Mouse (Mus musculus): ENCODE results near the gene Zfp536. TPM values are rescaled to one million over a fixed set of nuclear protein-coding genes. Genes with fewer than 3 reads are reported as not detected.
A peak's percentile ranks its signal among the peaks of the same experiment; 100 is the strongest.

The Zfp536 gene
- total and polyA plus RNA-seq, 2 experiments from 2014 or later = 3.3 to 16.4 TPM

DNA sequence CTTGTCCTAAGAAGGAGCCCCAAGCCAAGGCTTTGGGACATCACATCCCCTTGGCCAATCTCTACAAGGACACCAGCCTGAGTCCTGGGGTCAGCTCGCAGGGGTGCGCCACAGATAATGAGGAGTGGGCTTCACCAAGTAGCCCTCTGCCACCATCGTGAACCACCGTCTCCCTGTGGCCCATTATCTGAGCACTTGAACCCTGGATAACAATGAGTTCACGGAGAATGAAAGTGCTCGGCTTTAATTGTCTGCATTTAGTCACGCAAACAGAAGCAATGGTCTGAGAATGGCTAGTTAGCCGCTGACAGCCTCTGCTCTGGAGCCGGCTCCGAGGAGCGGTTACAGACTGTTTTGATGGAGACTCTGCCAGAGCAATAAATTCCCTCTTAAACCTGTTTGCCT lies 84.3 kb downstream of the Zfp536 start:
- DNase-seq (ENCODE audit: low spot score) (no peak), ATAC-seq (ENCODE audit: insufficient read depth, low read depth) (no peak)
- Histone ChIP-seq H3K36me3 (replicated peaks; ENCODE audit: control insufficient read depth, insufficient read depth, low read length) (no peaks in the 10 kb centered on the region), H3K27ac (ENCODE audit: low read depth) (no peak overlapping the region), H3K4me2 (ENCODE audit: low read depth, low read length) (no peak overlapping the region), H3K27me3 (ENCODE audit: control insufficient read depth, insufficient read depth, low read length) (no peaks in the 10 kb centered on the region), H3K4me3 (ENCODE audit: low read depth, low read length) (no peak overlapping the region), H3K4me1 (ENCODE audit: control insufficient read depth, insufficient read depth) (no peaks in the 10 kb centered on the region), H3K9me3 (replicated peaks; ENCODE audit: control insufficient read depth, low read length) (no peaks in the 10 kb centered on the region), H3K9ac (replicated peaks; ENCODE audit: low read depth, low read length) (no peak overlapping the region)
- no peak for TF ChIP-seq EP300 (IDR thresholded peaks at IDR 0.05; ENCODE audit: low read depth)
- no peak for TF ChIP-seq CTCF (IDR thresholded peaks at IDR 0.05; ENCODE audit: low read depth)
- 46% methylated on average over 11 of the region's 11 CpGs for WGBS

DNA sequence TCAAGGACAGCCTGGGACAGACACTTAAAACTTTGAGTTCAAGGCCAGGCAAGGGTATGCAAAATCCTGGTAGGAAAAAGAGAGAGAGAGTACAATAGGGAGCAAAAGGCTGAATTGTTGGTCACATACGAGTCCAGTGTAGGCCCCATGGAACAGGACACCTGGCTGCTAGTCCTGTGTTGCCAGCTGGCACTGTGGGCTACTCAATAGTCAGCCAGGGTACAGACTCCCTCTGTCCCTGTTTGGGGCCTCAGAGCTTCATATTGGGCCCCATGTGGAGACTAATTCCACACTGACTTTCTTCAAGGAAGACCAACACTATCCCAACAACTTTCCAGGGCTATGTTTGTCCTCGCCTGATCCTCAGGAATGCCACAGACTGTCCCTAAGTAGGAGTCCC lies 87.1 kb downstream of the Zfp536 start:
- no peak for ATAC-seq (ENCODE audit: insufficient read depth, low read depth)
- peaks cover 5% of the 10 kb centered on the region; the same call in 1 of the 2 replicates for H3K4me1 ChIP-seq (ENCODE audit: control insufficient read depth, insufficient read depth)
- no peaks in the 10 kb centered on the region for H3K36me3 ChIP-seq (replicated peaks; ENCODE audit: control insufficient read depth, insufficient read depth, low read length)
- no peak overlapping the region for H3K4me2 ChIP-seq (ENCODE audit: low read depth, low read length)
- H3K27me3 ChIP-seq (ENCODE audit: control insufficient read depth, insufficient read depth, low read length) = no peaks in the 10 kb centered on the region
- 88% methylated on average over 2 of the region's 2 CpGs for WGBS
- TF ChIP-seq EP300 (IDR thresholded peaks at IDR 0.05; ENCODE audit: low read depth) = no peak
- no peak for TF ChIP-seq CTCF (IDR thresholded peaks at IDR 0.05; ENCODE audit: low read depth)
- H3K4me3 ChIP-seq (ENCODE audit: low read depth, low read length) = no peak overlapping the region
- DNase-seq (ENCODE audit: low spot score) = no peak
- no peak overlapping the region for H3K27ac ChIP-seq (ENCODE audit: low read depth)
- no peak overlapping the region for H3K9ac ChIP-seq (replicated peaks; ENCODE audit: low read depth, low read length)
- no peaks in the 10 kb centered on the region for H3K9me3 ChIP-seq (replicated peaks; ENCODE audit: control insufficient read depth, low read length)

DNA sequence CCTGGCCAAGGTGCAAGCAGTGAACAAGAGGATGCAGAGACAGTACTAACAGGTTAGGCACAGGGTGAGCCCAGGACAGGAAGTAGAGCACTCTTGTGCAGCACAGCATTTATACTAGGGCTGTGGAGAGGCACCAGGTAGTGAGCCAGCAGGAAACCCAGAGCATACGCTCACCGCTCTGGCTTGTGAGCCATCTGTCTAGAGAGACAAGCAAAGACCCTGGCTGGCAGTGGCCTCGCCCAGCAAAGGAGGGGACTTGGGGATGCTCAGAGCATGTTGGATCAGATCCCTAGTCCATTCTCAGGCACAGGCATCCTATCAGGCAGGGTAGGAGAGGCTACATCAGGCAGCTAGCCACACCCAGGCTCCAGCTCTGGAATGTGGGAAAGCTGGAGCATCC lies 88.2 kb downstream of the Zfp536 start:
- Histone ChIP-seq H3K9ac (replicated peaks; ENCODE audit: low read depth, low read length) (no peak overlapping the region), H3K4me3 (ENCODE audit: low read depth, low read length) (no peak overlapping the region), H3K9me3 (replicated peaks; ENCODE audit: control insufficient read depth, low read length) (no peaks in the 10 kb centered on the region), H3K4me1 (ENCODE audit: control insufficient read depth, insufficient read depth) (peaks cover 5% of the 10 kb centered on the region; the same call in 1 of the 2 replicates), H3K4me2 (ENCODE audit: low read depth, low read length) (no peak overlapping the region), H3K27ac (ENCODE audit: low read depth) (no peak overlapping the region), H3K36me3 (replicated peaks; ENCODE audit: control insufficient read depth, insufficient read depth, low read length) (no peaks in the 10 kb centered on the region), H3K27me3 (ENCODE audit: control insufficient read depth, insufficient read depth, low read length) (no peaks in the 10 kb centered on the region)
- TF ChIP-seq CTCF (IDR thresholded peaks at IDR 0.05; ENCODE audit: low read depth) (no peak), EP300 (IDR thresholded peaks at IDR 0.05; ENCODE audit: low read depth) (no peak)
- DNase-seq (ENCODE audit: low spot score) = no peak
- ATAC-seq (ENCODE audit: insufficient read depth, low read depth) = no peak
- WGBS = 90% methylated on average over 3 of the region's 3 CpGs

DNA sequence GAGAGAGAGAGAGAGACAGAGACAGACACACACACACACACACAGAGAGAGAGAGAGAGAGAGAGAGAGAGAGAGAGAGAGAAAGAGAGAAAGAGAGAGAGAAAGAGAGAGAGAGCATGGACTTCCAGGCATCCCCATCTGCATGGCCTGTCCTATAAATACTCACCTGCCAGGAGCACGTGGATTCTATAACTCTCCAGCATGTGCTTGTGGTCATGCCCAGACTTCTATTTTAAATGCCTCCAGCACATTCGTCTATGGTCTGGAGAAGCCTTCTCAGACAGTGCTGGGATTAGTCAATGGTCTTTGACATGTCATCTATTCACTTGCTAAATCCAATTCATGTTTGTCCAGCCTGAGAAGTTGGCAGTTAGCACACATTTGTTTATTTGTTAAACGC lies 92.1 kb downstream of the Zfp536 start:
- TF ChIP-seq EP300 (IDR thresholded peaks at IDR 0.05; ENCODE audit: low read depth) = no peak
- TF ChIP-seq CTCF (IDR thresholded peaks at IDR 0.05; ENCODE audit: low read depth) = no peak
- ATAC-seq (ENCODE audit: insufficient read depth, low read depth) = peak; percentile 86

DNA sequence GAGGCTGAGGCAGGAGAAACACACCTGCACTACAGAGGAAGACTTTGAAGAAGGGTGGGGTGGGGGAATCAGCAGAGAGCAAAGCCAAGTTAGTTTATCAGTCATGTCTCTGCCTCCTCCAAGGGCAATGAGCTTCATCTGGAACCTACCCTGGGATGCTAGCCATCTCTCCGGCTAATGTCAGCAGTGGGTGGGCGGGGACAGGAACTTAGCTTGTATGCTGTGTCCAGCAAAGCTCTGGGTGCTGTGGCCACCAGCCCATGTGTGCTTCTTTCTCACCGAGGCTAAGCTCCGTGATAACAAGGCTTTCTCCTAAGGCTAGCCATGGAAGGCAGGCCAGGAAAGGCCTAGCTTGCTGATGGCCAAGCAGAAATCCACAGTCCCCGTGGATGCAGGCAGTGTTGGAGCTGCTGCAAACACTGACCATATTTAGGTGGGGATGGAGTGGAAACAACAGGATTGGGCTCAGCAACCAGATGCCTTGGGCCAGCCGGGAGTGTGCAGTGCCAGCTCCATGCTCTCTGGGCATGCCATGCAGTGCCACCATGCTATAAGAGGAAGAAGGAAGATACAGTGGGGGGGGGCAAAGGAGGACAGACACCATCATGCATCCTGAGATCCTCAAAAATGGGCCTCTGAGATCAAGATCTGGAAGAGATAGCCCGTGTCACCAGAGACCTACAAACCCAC lies 109.6 kb downstream of the Zfp536 start:
- Histone ChIP-seq H3K9ac (replicated peaks; ENCODE audit: low read depth, low read length) (no peak overlapping the region), H3K27me3 (ENCODE audit: control insufficient read depth, insufficient read depth, low read length) (no peaks in the 10 kb centered on the region), H3K36me3 (replicated peaks; ENCODE audit: control insufficient read depth, insufficient read depth, low read length) (no peaks in the 10 kb centered on the region), H3K4me1 (ENCODE audit: control insufficient read depth, insufficient read depth) (no peaks in the 10 kb centered on the region), H3K9me3 (replicated peaks; ENCODE audit: control insufficient read depth, low read length) (no peaks in the 10 kb centered on the region), H3K27ac (ENCODE audit: low read depth) (no peak overlapping the region), H3K4me3 (ENCODE audit: low read depth, low read length) (no peak overlapping the region), H3K4me2 (ENCODE audit: low read depth, low read length) (no peak overlapping the region)
- ATAC-seq (ENCODE audit: insufficient read depth, low read depth) (no peak), DNase-seq (ENCODE audit: low spot score) (no peak)
- 73% methylated on average over 7 of the region's 7 CpGs for WGBS
- TF ChIP-seq EP300 (IDR thresholded peaks at IDR 0.05; ENCODE audit: low read depth) (no peak), CTCF (IDR thresholded peaks at IDR 0.05; ENCODE audit: low read depth) (no peak)

More for the DNA sequence above, 92.1 kb downstream of the Zfp536 start:
- Histone ChIP-seq H3K27me3 (ENCODE audit: control insufficient read depth, insufficient read depth, low read length) (no peaks in the 10 kb centered on the region), H3K4me2 (ENCODE audit: low read depth, low read length) (no peak overlapping the region), H3K9me3 (replicated peaks; ENCODE audit: control insufficient read depth, low read length) (no peaks in the 10 kb centered on the region), H3K27ac (ENCODE audit: low read depth) (no peak overlapping the region), H3K36me3 (replicated peaks; ENCODE audit: control insufficient read depth, insufficient read depth, low read length) (no peaks in the 10 kb centered on the region), H3K4me1 (ENCODE audit: control insufficient read depth, insufficient read depth) (peaks cover 5% of the 10 kb centered on the region; the same call in 1 of the 2 replicates), H3K9ac (replicated peaks; ENCODE audit: low read depth, low read length) (no peak overlapping the region), H3K4me3 (ENCODE audit: low read depth, low read length) (no peak overlapping the region)
- peak; percentile 63 for DNase-seq (ENCODE audit: low spot score)
- 44% methylated on average over 3 of the region's 3 CpGs for WGBS

DNA sequence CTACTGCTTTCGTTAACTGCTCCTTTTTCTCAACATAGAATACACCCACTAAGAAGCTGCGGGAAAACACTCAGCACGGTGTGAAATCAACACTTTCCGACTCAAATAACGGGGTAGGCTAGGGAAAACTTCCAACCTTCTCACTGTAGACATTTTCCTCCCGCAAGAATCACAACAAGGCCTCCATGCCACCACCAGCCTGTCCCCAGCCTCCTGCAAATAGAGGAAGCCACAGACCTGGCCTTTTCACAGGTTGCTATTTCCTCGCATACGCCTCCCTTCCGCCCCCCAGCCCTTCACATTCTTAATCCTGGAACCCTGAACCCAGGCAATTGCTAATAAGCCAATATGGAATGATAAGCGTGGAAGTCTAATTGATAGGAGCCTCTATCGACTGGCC lies 124.8 kb downstream of the Zfp536 start:
- Histone ChIP-seq H3K27ac (ENCODE audit: low read depth) (no peak overlapping the region), H3K9ac (replicated peaks; ENCODE audit: low read depth, low read length) (no peak overlapping the region), H3K4me2 (ENCODE audit: low read depth, low read length) (no peak overlapping the region), H3K9me3 (replicated peaks; ENCODE audit: control insufficient read depth, low read length) (no peaks in the 10 kb centered on the region), H3K4me1 (ENCODE audit: control insufficient read depth, insufficient read depth) (no peaks in the 10 kb centered on the region), H3K36me3 (replicated peaks; ENCODE audit: control insufficient read depth, insufficient read depth, low read length) (no peaks in the 10 kb centered on the region), H3K27me3 (ENCODE audit: control insufficient read depth, insufficient read depth, low read length) (no peaks in the 10 kb centered on the region), H3K4me3 (ENCODE audit: low read depth, low read length) (no peak overlapping the region)
- DNase-seq (ENCODE audit: low spot score) (no peak), ATAC-seq (ENCODE audit: insufficient read depth, low read depth) (no peak)
- TF ChIP-seq EP300 (IDR thresholded peaks at IDR 0.05; ENCODE audit: low read depth) (no peak), CTCF (IDR thresholded peaks at IDR 0.05; ENCODE audit: low read depth) (no peak)
- 75% methylated on average over 11 of the region's 11 CpGs for WGBS

Measured in heart, postnatal 0 days (tissue).